Mouse (Mus musculus): ENCODE measurements around the gene Sesn3. TPM values are rescaled to one million over a fixed set of nuclear protein-coding genes. Genes with fewer than 3 reads are reported as not detected.
A peak's percentile ranks its signal among the peaks of the same experiment; 100 is the strongest.

Gene Sesn3
- polyA plus RNA-seq, 1 experiment from 2014 or later = 21.0 TPM

- Histone ChIP-seq H3K36me3 (ENCODE audit: control insufficient read depth, insufficient read depth, low read length) (no peaks in the 10 kb centered on the region), H3K4me3 (ENCODE audit: low read length) (no peak overlapping the region), H3K27me3 (replicated peaks; ENCODE audit: control insufficient read depth, insufficient read depth, low read length) (no peaks in the 10 kb centered on the region), H3K4me2 (ENCODE audit: low read length) (no peak overlapping the region), H3K9ac (ENCODE audit: low read depth, low read length) (no peak overlapping the region), H3K27ac (ENCODE audit: low read depth, low read length) (no peak overlapping the region), H3K9me3 (ENCODE audit: control insufficient read depth, low read length) (no peaks in the 10 kb centered on the region), H3K4me1 (ENCODE audit: control insufficient read depth, insufficient read depth, low read depth, low read length) (no peaks in the 10 kb centered on the region)
- ATAC-seq = no peak
- WGBS = 97% methylated on average over 8 of the region's 8 CpGs
Measured at GRCm38 (mm10) chr9:14295680-14296440, 21.0 kb downstream of the Sesn3 start.

- no peak for ATAC-seq
- H3K4me1 ChIP-seq (ENCODE audit: control insufficient read depth, insufficient read depth, low read depth, low read length) = no peaks in the 10 kb centered on the region
- no peaks in the 10 kb centered on the region for H3K9me3 ChIP-seq (ENCODE audit: control insufficient read depth, low read length)
- H3K9ac ChIP-seq (ENCODE audit: low read depth, low read length) = no peak overlapping the region
- no peak overlapping the region for H3K4me3 ChIP-seq (ENCODE audit: low read length)
- no peaks in the 10 kb centered on the region for H3K27me3 ChIP-seq (replicated peaks; ENCODE audit: control insufficient read depth, insufficient read depth, low read length)
- 76% methylated on average over 5 of the region's 5 CpGs for WGBS
- H3K27ac ChIP-seq (ENCODE audit: low read depth, low read length) = no peak overlapping the region
- H3K36me3 ChIP-seq (ENCODE audit: control insufficient read depth, insufficient read depth, low read length) = no peaks in the 10 kb centered on the region
- H3K4me2 ChIP-seq (ENCODE audit: low read length) = no peak overlapping the region
Measured at GRCm38 (mm10) chr9:14297204-14297603, 22.3 kb downstream of the Sesn3 start.

GRCm38 (mm10) chr9:14299819-14300218 lies 25.0 kb downstream of the Sesn3 start:
- H3K9ac ChIP-seq (ENCODE audit: low read depth, low read length) = no peak overlapping the region
- no peaks in the 10 kb centered on the region for H3K27me3 ChIP-seq (replicated peaks; ENCODE audit: control insufficient read depth, insufficient read depth, low read length)
- H3K4me1 ChIP-seq (ENCODE audit: control insufficient read depth, insufficient read depth, low read depth, low read length) = peaks cover 3% of the 10 kb centered on the region
- H3K9me3 ChIP-seq (ENCODE audit: control insufficient read depth, low read length) = no peaks in the 10 kb centered on the region
- H3K36me3 ChIP-seq (ENCODE audit: control insufficient read depth, insufficient read depth, low read length) = no peaks in the 10 kb centered on the region
- no peak for ATAC-seq
- no peak overlapping the region for H3K4me2 ChIP-seq (ENCODE audit: low read length)
- no peak overlapping the region for H3K4me3 ChIP-seq (ENCODE audit: low read length)
- H3K27ac ChIP-seq (ENCODE audit: low read depth, low read length) = no peak overlapping the region

- 69% methylated on average over 6 of the region's 6 CpGs for WGBS
- H3K27ac ChIP-seq (ENCODE audit: low read depth, low read length) = no peak overlapping the region
- no peak overlapping the region for H3K4me3 ChIP-seq (ENCODE audit: low read length)
- H3K9ac ChIP-seq (ENCODE audit: low read depth, low read length) = no peak overlapping the region
- H3K27me3 ChIP-seq (replicated peaks; ENCODE audit: control insufficient read depth, insufficient read depth, low read length) = no peaks in the 10 kb centered on the region
- no peaks in the 10 kb centered on the region for H3K36me3 ChIP-seq (ENCODE audit: control insufficient read depth, insufficient read depth, low read length)
- no peak for ATAC-seq
- no peak overlapping the region for H3K4me2 ChIP-seq (ENCODE audit: low read length)
- H3K4me1 ChIP-seq (ENCODE audit: control insufficient read depth, insufficient read depth, low read depth, low read length) = peaks cover 4% of the 10 kb centered on the region
- H3K9me3 ChIP-seq (ENCODE audit: control insufficient read depth, low read length) = no peaks in the 10 kb centered on the region
Measured at GRCm38 (mm10) chr9:14300795-14301194, 25.9 kb downstream of the Sesn3 start.

GRCm38 (mm10) chr9:14304262-14304968 lies 29.5 kb downstream of the Sesn3 start:
- H3K4me3 ChIP-seq (ENCODE audit: low read length) = no peak overlapping the region
- H3K27ac ChIP-seq (ENCODE audit: low read depth, low read length) = peak overlapping the region; percentile 31; the same call in 1 of the 2 replicates
- peaks cover 2% of the 10 kb centered on the region; the same call in 1 of the 2 replicates for H3K36me3 ChIP-seq (ENCODE audit: control insufficient read depth, insufficient read depth, low read length)
- H3K27me3 ChIP-seq (replicated peaks; ENCODE audit: control insufficient read depth, insufficient read depth, low read length) = no peaks in the 10 kb centered on the region
- no peaks in the 10 kb centered on the region for H3K9me3 ChIP-seq (ENCODE audit: control insufficient read depth, low read length)
- H3K4me1 ChIP-seq (ENCODE audit: control insufficient read depth, insufficient read depth, low read depth, low read length) = peaks cover 4% of the 10 kb centered on the region
- H3K9ac ChIP-seq (ENCODE audit: low read depth, low read length) = no peak overlapping the region
- 18% methylated on average over 9 of the region's 9 CpGs for WGBS
- peak overlapping the region; percentile 18; the same call in 1 of the 2 replicates for H3K4me2 ChIP-seq (ENCODE audit: low read length)
- ATAC-seq = peak; percentile 84

GRCm38 (mm10) chr9:14307341-14307740 lies 32.5 kb downstream of the Sesn3 start:
- WGBS = 93% methylated on average over 3 of the region's 3 CpGs
- H3K4me3 ChIP-seq (ENCODE audit: low read length) = no peak overlapping the region
- H3K9me3 ChIP-seq (ENCODE audit: control insufficient read depth, low read length) = no peaks in the 10 kb centered on the region
- no peak overlapping the region for H3K27ac ChIP-seq (ENCODE audit: low read depth, low read length)
- H3K27me3 ChIP-seq (replicated peaks; ENCODE audit: control insufficient read depth, insufficient read depth, low read length) = no peaks in the 10 kb centered on the region
- H3K36me3 ChIP-seq (ENCODE audit: control insufficient read depth, insufficient read depth, low read length) = peaks cover 5% of the 10 kb centered on the region
- ATAC-seq = no peak
- H3K4me1 ChIP-seq (ENCODE audit: control insufficient read depth, insufficient read depth, low read depth, low read length) = peaks cover 4% of the 10 kb centered on the region
- H3K9ac ChIP-seq (ENCODE audit: low read depth, low read length) = no peak overlapping the region
- no peak overlapping the region for H3K4me2 ChIP-seq (ENCODE audit: low read length)

- 84% methylated on average over 3 of the region's 3 CpGs for WGBS
- no peak overlapping the region for H3K4me2 ChIP-seq (ENCODE audit: low read length)
- no peak overlapping the region for H3K27ac ChIP-seq (ENCODE audit: low read depth, low read length)
Measured at GRCm38 (mm10) chr9:14313968-14314367, 39.1 kb downstream of the Sesn3 start.

GRCm38 (mm10) chr9:14314477-14314876 lies 39.6 kb downstream of the Sesn3 start:
- Histone ChIP-seq H3K27ac (ENCODE audit: low read depth, low read length) (no peak overlapping the region), H3K4me1 (ENCODE audit: control insufficient read depth, insufficient read depth, low read depth, low read length) (no peaks in the 10 kb centered on the region), H3K4me2 (ENCODE audit: low read length) (no peak overlapping the region), H3K4me3 (ENCODE audit: low read length) (no peak overlapping the region), H3K36me3 (ENCODE audit: control insufficient read depth, insufficient read depth, low read length) (peaks cover 10% of the 10 kb centered on the region; the same call in 1 of the 2 replicates), H3K9me3 (ENCODE audit: control insufficient read depth, low read length) (no peaks in the 10 kb centered on the region), H3K9ac (ENCODE audit: low read depth, low read length) (no peak overlapping the region), H3K27me3 (replicated peaks; ENCODE audit: control insufficient read depth, insufficient read depth, low read length) (no peaks in the 10 kb centered on the region)
- WGBS = 74% methylated on average over 7 of the region's 7 CpGs
- no peak for ATAC-seq

More at GRCm38 (mm10) chr9:14313968-14314367, 39.1 kb downstream of the Sesn3 start:
- Histone ChIP-seq H3K36me3 (ENCODE audit: control insufficient read depth, insufficient read depth, low read length) (peaks cover 10% of the 10 kb centered on the region; the same call in 1 of the 2 replicates), H3K4me3 (ENCODE audit: low read length) (no peak overlapping the region), H3K9ac (ENCODE audit: low read depth, low read length) (no peak overlapping the region), H3K9me3 (ENCODE audit: control insufficient read depth, low read length) (no peaks in the 10 kb centered on the region), H3K27me3 (replicated peaks; ENCODE audit: control insufficient read depth, insufficient read depth, low read length) (no peaks in the 10 kb centered on the region), H3K4me1 (ENCODE audit: control insufficient read depth, insufficient read depth, low read depth, low read length) (no peaks in the 10 kb centered on the region)
- no peak for ATAC-seq

- H3K9me3 ChIP-seq (ENCODE audit: control insufficient read depth, low read length) = no peaks in the 10 kb centered on the region
- H3K27me3 ChIP-seq (replicated peaks; ENCODE audit: control insufficient read depth, insufficient read depth, low read length) = no peaks in the 10 kb centered on the region
- no peak overlapping the region for H3K4me2 ChIP-seq (ENCODE audit: low read length)
- no peak overlapping the region for H3K27ac ChIP-seq (ENCODE audit: low read depth, low read length)
- H3K4me1 ChIP-seq (ENCODE audit: control insufficient read depth, insufficient read depth, low read depth, low read length) = no peaks in the 10 kb centered on the region
- 92% methylated on average over 1 of the region's 1 CpGs for WGBS
- H3K36me3 ChIP-seq (ENCODE audit: control insufficient read depth, insufficient read depth, low read length) = peaks cover 12% of the 10 kb centered on the region
- no peak overlapping the region for H3K4me3 ChIP-seq (ENCODE audit: low read length)
- no peak overlapping the region for H3K9ac ChIP-seq (ENCODE audit: low read depth, low read length)
- no peak for ATAC-seq
Measured at GRCm38 (mm10) chr9:14316618-14317017, 41.8 kb downstream of the Sesn3 start.
